23 mouse cellular contexts compared by ENCODE assay signal in genomic region chr5:121894647-121895046, GRCm38 (mm10). TPM values are rescaled to one million over a fixed set of nuclear protein-coding genes. Genes with fewer than 3 reads are reported as not detected.
A peak's percentile ranks its signal among the peaks of the same experiment; 100 is the strongest.
DNase-seq lines count a peak whose midpoint lies in the region; ATAC-seq lines count a peak whose summit lies in the region.
"Had no signal": no experiment of that assay in that cellular context is flagged by ENCODE, and none has a peak within 500 bp of the region (broad histone marks: within the 10 kb centered on the region; RNA-seq: fewer than 3 reads in every experiment).

No protein-coding gene starts in this region.

- H3K9me3 ChIP-seq in forebrain, embryonic 10.5 days: no peaks in the 10 kb centered on the region
- H3K9me3 ChIP-seq in forebrain, embryonic 11.5 days (ENCODE audit: control insufficient read depth, low read length): no peaks in the 10 kb centered on the region
- no peaks in the 10 kb centered on the region for H3K9me3 ChIP-seq in neural tube, embryonic 11.5 days (ENCODE audit: control insufficient read depth, low read length)
- no peaks in the 10 kb centered on the region for H3K9me3 ChIP-seq in neural tube, embryonic 15.5 days (replicated peaks)
- no peaks in the 10 kb centered on the region for H3K9me3 ChIP-seq in forebrain, embryonic 14.5 days (replicated peaks; ENCODE audit: control insufficient read depth, low read length)
- H3K9me3 ChIP-seq: embryonic facial prominence, embryonic 10.5 days; heart, embryonic 13.5 days; limb, embryonic 13.5 days; lung, embryonic 15.5 days; midbrain, embryonic 10.5 days had no signal

- H3K9ac ChIP-seq in forebrain, embryonic 11.5 days (ENCODE audit: low read length): no peak overlapping the region
- H3K9ac ChIP-seq in neural tube, embryonic 11.5 days (ENCODE audit: low read length): no peak overlapping the region
- H3K9ac ChIP-seq in neural tube, embryonic 15.5 days (replicated peaks): no peak overlapping the region
- peak overlapping the region; percentile 43; the same call in 1 of the 2 replicates for H3K9ac ChIP-seq in forebrain, embryonic 14.5 days (ENCODE audit: low read length)
- H3K9ac ChIP-seq: heart, embryonic 13.5 days; limb, embryonic 13.5 days; liver, embryonic 14.5 days; lung, embryonic 15.5 days had no signal

- 57% methylated on average over 10 of the region's 10 CpGs for WGBS in forebrain, embryonic 10.5 days
- WGBS in forebrain, embryonic 11.5 days: 49% methylated on average over 10 of the region's 10 CpGs
- WGBS in neural tube, embryonic 11.5 days: 55% methylated on average over 10 of the region's 10 CpGs
- 39% methylated on average over 10 of the region's 10 CpGs for WGBS in neural tube, embryonic 15.5 days
- 42% methylated on average over 10 of the region's 10 CpGs for WGBS in forebrain, embryonic 14.5 days

- peaks cover 32% of the 10 kb centered on the region for H3K4me1 ChIP-seq in forebrain, embryonic 10.5 days
- H3K4me1 ChIP-seq in forebrain, embryonic 11.5 days (replicated peaks; ENCODE audit: control insufficient read depth, insufficient read depth, low read length): peaks cover 10% of the 10 kb centered on the region
- H3K4me1 ChIP-seq in neural tube, embryonic 11.5 days (ENCODE audit: control insufficient read depth, insufficient read depth, low read length): peaks cover 15% of the 10 kb centered on the region
- H3K4me1 ChIP-seq in neural tube, embryonic 15.5 days: peaks cover 28% of the 10 kb centered on the region
- H3K4me1 ChIP-seq in forebrain, embryonic 14.5 days (ENCODE audit: control insufficient read depth, insufficient read depth, low read length): peaks cover 22% of the 10 kb centered on the region

- DNase-seq in forebrain, embryonic 10.5 days (ENCODE audit: extremely low spot score, low spot score): no peak
- no peak for DNase-seq in forebrain, embryonic 11.5 days (ENCODE audit: low spot score)
- no peak for DNase-seq in neural tube, embryonic 11.5 days (ENCODE audit: low spot score)
- no peak for DNase-seq in forebrain, embryonic 14.5 days (ENCODE audit: low spot score)
- DNase-seq in right cerebral cortex, adult 18-20 months: no peak
- no peak for DNase-seq in kidney, postnatal 36 days
- DNase-seq in ovary, adult 18-20 months (ENCODE audit: low spot score): no peak
- DNase-seq: cerebellum, adult 8-10 months; gastrocnemius, adult 2 months; kidney, adult 8-10 months; kidney, postnatal 25 days; lung, postnatal 4 days; retina, postnatal 1 day; right cerebral cortex, postnatal 4 days; thymus, postnatal 14 days had no signal

- peaks cover 39% of the 10 kb centered on the region for H3K27me3 ChIP-seq in forebrain, embryonic 10.5 days (ENCODE audit: poor library complexity, severe bottlenecking)
- H3K27me3 ChIP-seq in forebrain, embryonic 11.5 days (ENCODE audit: control insufficient read depth, insufficient read depth, low read length): peaks cover 9% of the 10 kb centered on the region
- H3K27me3 ChIP-seq in neural tube, embryonic 11.5 days (ENCODE audit: control insufficient read depth, insufficient read depth, low read length): no peaks in the 10 kb centered on the region
- no peaks in the 10 kb centered on the region for H3K27me3 ChIP-seq in neural tube, embryonic 15.5 days (replicated peaks)
- no peaks in the 10 kb centered on the region for H3K27me3 ChIP-seq in forebrain, embryonic 14.5 days (replicated peaks; ENCODE audit: control insufficient read depth, insufficient read depth, low read length)

- peak overlapping the region; percentile 56 for H3K27ac ChIP-seq in forebrain, embryonic 10.5 days
- H3K27ac ChIP-seq in forebrain, embryonic 11.5 days (ENCODE audit: low read depth, low read length): no peak overlapping the region
- H3K27ac ChIP-seq in neural tube, embryonic 11.5 days (ENCODE audit: low read depth, low read length): peak overlapping the region; percentile 44; the same call in 1 of the 2 replicates
- H3K27ac ChIP-seq in neural tube, embryonic 15.5 days (replicated peaks): no peak overlapping the region
- peak overlapping the region; percentile 75 for H3K27ac ChIP-seq in forebrain, embryonic 14.5 days (ENCODE audit: low read depth, low read length)
- H3K27ac ChIP-seq: embryonic facial prominence, embryonic 10.5 days; heart, embryonic 13.5 days; limb, embryonic 13.5 days; liver, embryonic 14.5 days; lung, embryonic 15.5 days; midbrain, embryonic 10.5 days had no signal

- no peak for ATAC-seq in forebrain, embryonic 11.5 days (replicated peaks; ENCODE audit: low FRiP score)
- no peak for ATAC-seq in neural tube, embryonic 11.5 days (ENCODE audit: insufficient read depth, low FRiP score, low TSS enrichment)
- no peak for ATAC-seq in neural tube, embryonic 15.5 days (ENCODE audit: low FRiP score)
- ATAC-seq in forebrain, embryonic 14.5 days: no peak
- ATAC-seq: inflammation-experienced regulatory T-cells, adult 6 months had no signal

- H3K36me3 ChIP-seq in forebrain, embryonic 10.5 days (replicated peaks): no peaks in the 10 kb centered on the region
- no peaks in the 10 kb centered on the region for H3K36me3 ChIP-seq in forebrain, embryonic 11.5 days (ENCODE audit: control insufficient read depth, insufficient read depth, low read length)
- H3K36me3 ChIP-seq in neural tube, embryonic 11.5 days (ENCODE audit: control insufficient read depth, insufficient read depth, low read length): no peaks in the 10 kb centered on the region
- H3K36me3 ChIP-seq in neural tube, embryonic 15.5 days: no peaks in the 10 kb centered on the region
- H3K36me3 ChIP-seq in forebrain, embryonic 14.5 days (ENCODE audit: control insufficient read depth, insufficient read depth, low read length): no peaks in the 10 kb centered on the region
- H3K36me3 ChIP-seq: embryonic facial prominence, embryonic 10.5 days; heart, embryonic 13.5 days; limb, embryonic 13.5 days; lung, embryonic 15.5 days; midbrain, embryonic 10.5 days had no signal

- H3K4me2 ChIP-seq in forebrain, embryonic 11.5 days (ENCODE audit: low read depth, low read length, severe bottlenecking): no peak overlapping the region
- no peak overlapping the region for H3K4me2 ChIP-seq in neural tube, embryonic 11.5 days (ENCODE audit: low read depth)
- no peak overlapping the region for H3K4me2 ChIP-seq in neural tube, embryonic 15.5 days
- peak overlapping the region; percentile 20 for H3K4me2 ChIP-seq in forebrain, embryonic 14.5 days (ENCODE audit: low read length)
- H3K4me2 ChIP-seq: heart, embryonic 13.5 days; lung, embryonic 15.5 days had no signal

- no peak overlapping the region for H3K4me3 ChIP-seq in forebrain, embryonic 10.5 days
- no peak overlapping the region for H3K4me3 ChIP-seq in forebrain, embryonic 11.5 days (ENCODE audit: low read depth, low read length)
- no peak overlapping the region for H3K4me3 ChIP-seq in neural tube, embryonic 11.5 days (ENCODE audit: low read depth, low read length)
- H3K4me3 ChIP-seq in neural tube, embryonic 15.5 days (replicated peaks): no peak overlapping the region
- no peak overlapping the region for H3K4me3 ChIP-seq in forebrain, embryonic 14.5 days (ENCODE audit: low read depth, low read length)
- H3K4me3 ChIP-seq: embryonic facial prominence, embryonic 10.5 days; heart, embryonic 13.5 days; limb, embryonic 13.5 days; lung, embryonic 15.5 days; midbrain, embryonic 10.5 days had no signal

RNA-seq across cellular contexts. Expression of gene Pheta1, which starts 45.9 kb away (rescaled TPM):
- 45.3 and 47.8 TPM in 2 replicates for polyA plus RNA-seq in forebrain, embryonic 10.5 days (2016; fragmentation: Nextera tagmentation; extraction: Ambion mirVana)
- polyA plus RNA-seq in forebrain, embryonic 11.5 days (2014; fragmentation: Nextera tagmentation; extraction: Ambion mirVana): 35.7 and 38.4 TPM in 2 replicates
- polyA plus RNA-seq in neural tube, embryonic 11.5 days (2014; fragmentation: Nextera tagmentation; extraction: Ambion mirVana): 32.3 and 34.4 TPM in 2 replicates
- polyA plus RNA-seq in neural tube, embryonic 15.5 days (2015; fragmentation: Nextera tagmentation; extraction: Ambion mirVana): 33.0 and 34.7 TPM in 2 replicates
- polyA plus RNA-seq in forebrain, embryonic 14.5 days (2014; fragmentation: Nextera tagmentation; extraction: Ambion mirVana): 34.7 and 41.4 TPM in 2 replicates

RNA-seq across cellular contexts. Expression of gene Sh2b3, which starts 57.2 kb away (rescaled TPM):
- 5.4 and 5.5 TPM in 2 replicates for polyA plus RNA-seq in forebrain, embryonic 10.5 days (2016; fragmentation: Nextera tagmentation; extraction: Ambion mirVana)
- polyA plus RNA-seq in forebrain, embryonic 11.5 days (2014; fragmentation: Nextera tagmentation; extraction: Ambion mirVana): 9.1 and 9.8 TPM in 2 replicates
- 10.2 and 10.5 TPM in 2 replicates for polyA plus RNA-seq in neural tube, embryonic 11.5 days (2014; fragmentation: Nextera tagmentation; extraction: Ambion mirVana)
- polyA plus RNA-seq in neural tube, embryonic 15.5 days (2015; fragmentation: Nextera tagmentation; extraction: Ambion mirVana): 7.5 and 9.4 TPM in 2 replicates
- 4.4 and 5.4 TPM in 2 replicates for polyA plus RNA-seq in forebrain, embryonic 14.5 days (2014; fragmentation: Nextera tagmentation; extraction: Ambion mirVana)

Comparison
In these comparisons a context has a peak if more than half of its experiments do, and no peak if none do; other contexts are left out.
1. H3K27ac ChIP-seq: peak in forebrain, embryonic 10.5 days (single experiment), neural tube, embryonic 11.5 days (single experiment) and forebrain, embryonic 14.5 days (single experiment); none in forebrain, embryonic 11.5 days (single experiment) and neural tube, embryonic 15.5 days (single experiment).